Mouse (Mus musculus) regulatory T cell (primary cell): ENCODE measurements around the gene Bcas3.
"Not testable (repeated sequence)": the region's sequence is repeated elsewhere in the genome, so short reads cannot be mapped to it uniquely, and the experiment has no call there.

Source experiments
- in situ Hi-C: fragments of 300-600 bp; cut with MboI, MseI; formaldehyde crosslinking; loops from one replicate; pipeline ENCODE4 v1.15.1; 2025; ENCODE audit warnings: high pct_unique_total_duplicates

Gene Bcas3

GRCm38 (mm10) chr11:85707496-85707895, 354.5 kb downstream of the Bcas3 start:
- in situ Hi-C loops, result no loop called here

- in situ Hi-C loops, result no loop called here
Measured at GRCm38 (mm10) chr11:85709147-85709546, 356.2 kb downstream of the Bcas3 start.

GRCm38 (mm10) chr11:85710155-85710554, 357.2 kb downstream of the Bcas3 start:
- in situ Hi-C loops, result no loop called here

GRCm38 (mm10) chr11:85712026-85712804, 359.2 kb downstream of the Bcas3 start:
- in situ Hi-C loops, result no loop called here

- in situ Hi-C loops, result no loop called here
Measured at GRCm38 (mm10) chr11:85712860-85713813, 360.2 kb downstream of the Bcas3 start.

GRCm38 (mm10) chr11:85713814-85714208, 360.8 kb downstream of the Bcas3 start:
- in situ Hi-C loops, result no loop called here

- in situ Hi-C loops, result no loop called here
Measured at GRCm38 (mm10) chr11:85714312-85714931, 361.5 kb downstream of the Bcas3 start.

GRCm38 (mm10) chr11:85716730-85717129, 363.8 kb downstream of the Bcas3 start:
- in situ Hi-C loops, result not testable (repeated sequence)

- in situ Hi-C loops, result no loop called here
Measured at GRCm38 (mm10) chr11:85719091-85719490, 366.1 kb downstream of the Bcas3 start.

- in situ Hi-C loops, result no loop called here
Measured at GRCm38 (mm10) chr11:85719766-85720165, 366.8 kb downstream of the Bcas3 start.

GRCm38 (mm10) chr11:85720269-85720773, 367.4 kb downstream of the Bcas3 start:
- in situ Hi-C loops, result no loop called here

- in situ Hi-C loops, result no loop called here
Measured at GRCm38 (mm10) chr11:85721986-85722385, 369.0 kb downstream of the Bcas3 start.

GRCm38 (mm10) chr11:85724159-85724558, 371.2 kb downstream of the Bcas3 start:
- in situ Hi-C loops, result no loop called here

GRCm38 (mm10) chr11:85729725-85730124, 376.8 kb downstream of the Bcas3 start:
- in situ Hi-C loops, result no loop called here

GRCm38 (mm10) chr11:85732462-85733012, 379.6 kb downstream of the Bcas3 start:
- in situ Hi-C loops, result no loop called here

GRCm38 (mm10) chr11:85733577-85733976, 380.6 kb downstream of the Bcas3 start:
- in situ Hi-C loops, result no loop called here

GRCm38 (mm10) chr11:85734317-85735211, 381.6 kb downstream of the Bcas3 start:
- in situ Hi-C loops, result no loop called here

GRCm38 (mm10) chr11:85737227-85737626, 384.3 kb downstream of the Bcas3 start:
- in situ Hi-C loops, result no loop called here

- in situ Hi-C loops, result no loop called here
Measured at GRCm38 (mm10) chr11:85737893-85738292, 384.9 kb downstream of the Bcas3 start.

- in situ Hi-C loops, result no loop called here
Measured at GRCm38 (mm10) chr11:85738585-85738984, 385.6 kb downstream of the Bcas3 start.
